Mouse (Mus musculus): Measurements from ENCODE around the gene Txndc5.

- TF ChIP-seq EP300 (IDR thresholded peaks at IDR 0.05; ENCODE audit: insufficient read depth, low read depth, low read length) = no peak
- TF ChIP-seq CTCF (IDR thresholded peaks at IDR 0.05) = no peak
- no peak for TF ChIP-seq POLR2A (IDR thresholded peaks at IDR 0.05; ENCODE audit: insufficient read depth, low read depth, low read length)
Measured at GRCm38 (mm10) chr13:38547717-38548116, 19.1 kb upstream of the Txndc5 start.

All from heart, adult 2 months (tissue).